Mouse (Mus musculus): ENCODE results near the gene Nkiras2. TPM values are rescaled to one million over a fixed set of nuclear protein-coding genes. Genes with fewer than 3 reads are reported as not detected.
A peak's percentile ranks its signal among the peaks of the same experiment; 100 is the strongest.

Gene Nkiras2
- polyA plus RNA-seq, 1 experiment from 2014 or later: 55.7 TPM

DNA sequence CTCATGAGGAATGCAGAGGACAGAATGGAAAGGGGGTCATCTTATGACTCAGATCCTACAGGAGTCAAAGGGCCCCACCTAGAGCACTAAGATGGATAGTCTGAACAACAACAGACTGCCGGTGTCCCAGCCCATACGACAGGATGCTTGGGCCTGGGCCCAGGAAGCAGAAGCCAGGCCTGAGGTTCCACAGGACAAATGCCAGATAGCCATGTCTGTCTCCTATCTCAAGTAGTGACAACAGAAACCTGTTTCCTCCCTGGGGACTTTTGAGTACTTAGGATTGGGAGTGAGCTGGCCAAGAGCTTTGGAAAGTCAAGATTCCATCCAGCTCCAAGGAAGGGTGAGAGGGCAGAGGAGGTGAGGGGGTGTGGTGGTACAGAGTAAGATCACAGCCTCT lies 52.9 kb downstream of the Nkiras2 start:
- Histone ChIP-seq H3K9me3 (ENCODE audit: control insufficient read depth) (no peaks in the 10 kb centered on the region), H3K4me2 (replicated peaks; ENCODE audit: low read depth) (no peak overlapping the region), H3K27ac (ENCODE audit: low read depth, low read length) (no peak overlapping the region), H3K4me1 (replicated peaks; ENCODE audit: control insufficient read depth, insufficient read depth, low read length) (no peaks in the 10 kb centered on the region), H3K4me3 (ENCODE audit: low read depth, low read length) (no peak overlapping the region), H3K36me3 (ENCODE audit: control insufficient read depth, insufficient read depth) (no peaks in the 10 kb centered on the region), H3K9ac (ENCODE audit: low read depth, low read length) (no peak overlapping the region), H3K27me3 (replicated peaks; ENCODE audit: control insufficient read depth, insufficient read depth, low read length) (no peaks in the 10 kb centered on the region)
- TF ChIP-seq CTCF (IDR thresholded peaks at IDR 0.05; ENCODE audit: low read depth): no peak
- WGBS: 65% methylated on average over 2 of the region's 2 CpGs
- ATAC-seq: no peak

DNA sequence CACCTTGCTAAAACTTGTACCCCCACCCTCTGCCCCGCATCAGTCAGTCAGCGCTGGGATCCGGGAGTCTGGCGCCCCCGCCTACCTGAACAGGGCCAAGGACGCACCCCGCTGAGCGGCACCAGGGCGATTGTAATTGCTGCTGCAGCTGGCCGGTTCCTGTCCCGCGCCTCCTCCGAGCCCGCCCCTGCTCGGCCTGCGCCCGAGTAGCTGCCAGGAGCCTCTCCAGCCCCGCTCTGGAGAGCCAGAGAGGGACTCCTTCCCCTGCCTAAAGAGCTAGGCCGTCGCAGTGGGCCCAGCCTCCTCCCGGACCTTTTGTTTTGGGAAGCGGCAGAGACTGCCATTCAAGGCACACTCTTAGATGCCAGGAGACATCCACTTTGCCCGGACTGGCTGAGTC lies 54.1 kb downstream of the Nkiras2 start:
- Histone ChIP-seq H3K36me3 (ENCODE audit: control insufficient read depth, insufficient read depth) (no peaks in the 10 kb centered on the region), H3K4me1 (replicated peaks; ENCODE audit: control insufficient read depth, insufficient read depth, low read length) (no peaks in the 10 kb centered on the region), H3K9ac (ENCODE audit: low read depth, low read length) (no peak overlapping the region), H3K4me3 (ENCODE audit: low read depth, low read length) (no peak overlapping the region), H3K9me3 (ENCODE audit: control insufficient read depth) (no peaks in the 10 kb centered on the region), H3K27me3 (replicated peaks; ENCODE audit: control insufficient read depth, insufficient read depth, low read length) (no peaks in the 10 kb centered on the region), H3K4me2 (replicated peaks; ENCODE audit: low read depth) (0 out of 2 replicates have a peak overlapping the region, but pooled peaks have one; percentile 33), H3K27ac (ENCODE audit: low read depth, low read length) (no peak overlapping the region)
- WGBS: 8% methylated on average over 23 of the region's 23 CpGs
- TF ChIP-seq CTCF (IDR thresholded peaks at IDR 0.05; ENCODE audit: low read depth): no peak
- ATAC-seq: no peak

Other genes with a start within 250 kb of the Nkiras2 start
- gene Jup, start 221.5 kb upstream of the Nkiras2 start, polyA plus RNA-seq (2015; fragmentation: Nextera tagmentation; extraction: Ambion mirVana): 102 and 103 TPM in 2 replicates
- gene P3h4, start 204.4 kb upstream of the Nkiras2 start, polyA plus RNA-seq (2015; fragmentation: Nextera tagmentation; extraction: Ambion mirVana): 17.0 and 17.2 TPM in 2 replicates
- gene Fkbp10, start 203.5 kb upstream of the Nkiras2 start, polyA plus RNA-seq (2015; fragmentation: Nextera tagmentation; extraction: Ambion mirVana): 31.7 and 37.0 TPM in 2 replicates
- 31.6 and 33.0 TPM in 2 replicates for gene Nt5c3b, start 177.4 kb upstream of the Nkiras2 start, polyA plus RNA-seq (2015; fragmentation: Nextera tagmentation; extraction: Ambion mirVana)
- 0.13 and 0.14 TPM in 2 replicates for gene Klhl10, start 177.3 kb upstream of the Nkiras2 start, polyA plus RNA-seq (2015; fragmentation: Nextera tagmentation; extraction: Ambion mirVana)
- 1.8 and 1.9 TPM in 2 replicates for gene Klhl11, start 146.5 kb upstream of the Nkiras2 start, polyA plus RNA-seq (2015; fragmentation: Nextera tagmentation; extraction: Ambion mirVana)
- gene Acly, start 91.2 kb upstream of the Nkiras2 start, polyA plus RNA-seq (2015; fragmentation: Nextera tagmentation; extraction: Ambion mirVana): 29.3 and 29.5 TPM in 2 replicates
- gene Ttc25, start 73.6 kb upstream of the Nkiras2 start, polyA plus RNA-seq (2015; fragmentation: Nextera tagmentation; extraction: Ambion mirVana): 0.18 and 0.22 TPM in 2 replicates
- gene Cnp, start 44.3 kb upstream of the Nkiras2 start, polyA plus RNA-seq (2015; fragmentation: Nextera tagmentation; extraction: Ambion mirVana): 15.6 and 16.3 TPM in 2 replicates
- 72.9 and 80.2 TPM in 2 replicates for gene Dnajc7, start 924 bp downstream of the Nkiras2 start, polyA plus RNA-seq (2015; fragmentation: Nextera tagmentation; extraction: Ambion mirVana)
- gene Zfp385c, start 73.2 kb downstream of the Nkiras2 start, polyA plus RNA-seq (2015; fragmentation: Nextera tagmentation; extraction: Ambion mirVana): 0.09 and 0.20 TPM in 2 replicates
- gene Dhx58, start 85.0 kb downstream of the Nkiras2 start, polyA plus RNA-seq (2015; fragmentation: Nextera tagmentation; extraction: Ambion mirVana): 9.8 and 10.0 TPM in 2 replicates
- 11.8 and 12.3 TPM in 2 replicates for gene Kat2a, start 93.2 kb downstream of the Nkiras2 start, polyA plus RNA-seq (2015; fragmentation: Nextera tagmentation; extraction: Ambion mirVana)
- 0.44 and 0.65 TPM in 2 replicates for gene Hspb9, start 94.6 kb downstream of the Nkiras2 start, polyA plus RNA-seq (2015; fragmentation: Nextera tagmentation; extraction: Ambion mirVana)
- 62.2 and 62.7 TPM in 2 replicates for gene Rab5c, start 119.0 kb downstream of the Nkiras2 start, polyA plus RNA-seq (2015; fragmentation: Nextera tagmentation; extraction: Ambion mirVana)
- gene Kcnh4, start 140.7 kb downstream of the Nkiras2 start, polyA plus RNA-seq (2015; fragmentation: Nextera tagmentation; extraction: Ambion mirVana): 0.04 and 0.12 TPM in 2 replicates
- not detected in 2 replicates for gene Hcrt, start 143.7 kb downstream of the Nkiras2 start, polyA plus RNA-seq (2015; fragmentation: Nextera tagmentation; extraction: Ambion mirVana)
- 5.2 and 5.5 TPM in 2 replicates for gene Ghdc, start 151.7 kb downstream of the Nkiras2 start, polyA plus RNA-seq (2015; fragmentation: Nextera tagmentation; extraction: Ambion mirVana)
- 13.0 and 13.3 TPM in 2 replicates for gene Stat5b, start 231.5 kb downstream of the Nkiras2 start, polyA plus RNA-seq (2015; fragmentation: Nextera tagmentation; extraction: Ambion mirVana)
- gene Stat5a, start 240.1 kb downstream of the Nkiras2 start, polyA plus RNA-seq (2015; fragmentation: Nextera tagmentation; extraction: Ambion mirVana): 4.8 TPM in 2 replicates

Data from intestine, postnatal 0 days (tissue).